Mouse (Mus musculus): ENCODE measurements around the gene Gramd1b. TPM values are rescaled to one million over a fixed set of nuclear protein-coding genes. Genes with fewer than 3 reads are reported as not detected.

The Gramd1b gene
- polyA plus RNA-seq, 1 experiment from 2014 or later, result 1.2 TPM

GRCm38 (mm10) chr9:40568070-40568469 is 36.9 kb upstream of the Gramd1b start:
- Histone ChIP-seq H3K4me1 (ENCODE audit: insufficient read depth) (no peaks in the 10 kb centered on the region), H3K27ac (ENCODE audit: low read depth) (no peak overlapping the region), H3K27me3 (ENCODE audit: insufficient read depth, low read length) (no peaks in the 10 kb centered on the region), H3K4me3 (ENCODE audit: low read depth, low read length) (no peak overlapping the region), H3K9me3 (ENCODE audit: low read length) (no peaks in the 10 kb centered on the region), H3K9ac (replicated peaks) (no peak overlapping the region), H3K4me2 (ENCODE audit: low read depth, low read length) (no peak overlapping the region), H3K36me3 (replicated peaks; ENCODE audit: insufficient read depth, low read length) (no peaks in the 10 kb centered on the region)
- 73% methylated on average over 8 of the region's 8 CpGs for WGBS (ENCODE audit: insufficient replicate concordance)
- DNase-seq (no peak), ATAC-seq (no peak)
- TF ChIP-seq CTCF (IDR thresholded peaks at IDR 0.05; ENCODE audit: low read depth) (no peak), EP300 (IDR thresholded peaks at IDR 0.05; ENCODE audit: low read depth) (no peak)

GRCm38 (mm10) chr9:40563750-40564149 is 32.6 kb upstream of the Gramd1b start:
- H3K9ac ChIP-seq (replicated peaks), result no peak overlapping the region
- H3K27me3 ChIP-seq (ENCODE audit: insufficient read depth, low read length), result no peaks in the 10 kb centered on the region
- no peaks in the 10 kb centered on the region for H3K36me3 ChIP-seq (replicated peaks; ENCODE audit: insufficient read depth, low read length)
- H3K4me1 ChIP-seq (ENCODE audit: insufficient read depth), result no peaks in the 10 kb centered on the region
- H3K9me3 ChIP-seq (ENCODE audit: low read length), result no peaks in the 10 kb centered on the region
- no peak overlapping the region for H3K4me3 ChIP-seq (ENCODE audit: low read depth, low read length)
- H3K4me2 ChIP-seq (ENCODE audit: low read depth, low read length), result no peak overlapping the region
- TF ChIP-seq CTCF (IDR thresholded peaks at IDR 0.05; ENCODE audit: low read depth) (no peak), EP300 (IDR thresholded peaks at IDR 0.05; ENCODE audit: low read depth) (no peak)
- ATAC-seq (no peak), DNase-seq (no peak)
- no peak overlapping the region for H3K27ac ChIP-seq (ENCODE audit: low read depth)

- Histone ChIP-seq H3K9ac (replicated peaks) (no peak overlapping the region), H3K4me3 (ENCODE audit: low read depth, low read length) (no peak overlapping the region), H3K4me1 (ENCODE audit: insufficient read depth) (no peaks in the 10 kb centered on the region), H3K4me2 (ENCODE audit: low read depth, low read length) (no peak overlapping the region), H3K27ac (ENCODE audit: low read depth) (no peak overlapping the region), H3K9me3 (ENCODE audit: low read length) (no peaks in the 10 kb centered on the region), H3K36me3 (replicated peaks; ENCODE audit: insufficient read depth, low read length) (no peaks in the 10 kb centered on the region), H3K27me3 (ENCODE audit: insufficient read depth, low read length) (no peaks in the 10 kb centered on the region)
- no peak for ATAC-seq
- DNase-seq, result no peak
- TF ChIP-seq EP300 (IDR thresholded peaks at IDR 0.05; ENCODE audit: low read depth), result no peak
- no peak for TF ChIP-seq CTCF (IDR thresholded peaks at IDR 0.05; ENCODE audit: low read depth)
- 70% methylated on average over 7 of the region's 7 CpGs for WGBS (ENCODE audit: insufficient replicate concordance)
Measured at GRCm38 (mm10) chr9:40559646-40560045, 28.5 kb upstream of the Gramd1b start.

- H3K27me3 ChIP-seq (ENCODE audit: insufficient read depth, low read length), result no peaks in the 10 kb centered on the region
- no peaks in the 10 kb centered on the region for H3K4me1 ChIP-seq (ENCODE audit: insufficient read depth)
- ATAC-seq (no peak), DNase-seq (no peak)
- TF ChIP-seq EP300 (IDR thresholded peaks at IDR 0.05; ENCODE audit: low read depth), result no peak
- TF ChIP-seq CTCF (IDR thresholded peaks at IDR 0.05; ENCODE audit: low read depth), result no peak
- no peak overlapping the region for H3K4me2 ChIP-seq (ENCODE audit: low read depth, low read length)
- H3K9me3 ChIP-seq (ENCODE audit: low read length), result no peaks in the 10 kb centered on the region
- 78% methylated on average over 5 of the region's 5 CpGs for WGBS (ENCODE audit: insufficient replicate concordance)
- no peaks in the 10 kb centered on the region for H3K36me3 ChIP-seq (replicated peaks; ENCODE audit: insufficient read depth, low read length)
- no peak overlapping the region for H3K4me3 ChIP-seq (ENCODE audit: low read depth, low read length)
- no peak overlapping the region for H3K9ac ChIP-seq (replicated peaks)
- H3K27ac ChIP-seq (ENCODE audit: low read depth), result no peak overlapping the region
Measured at GRCm38 (mm10) chr9:40557796-40558195, 26.6 kb upstream of the Gramd1b start.

GRCm38 (mm10) chr9:40556396-40556795 is 25.2 kb upstream of the Gramd1b start:
- no peak for ATAC-seq
- Histone ChIP-seq H3K9me3 (ENCODE audit: low read length) (no peaks in the 10 kb centered on the region), H3K4me2 (ENCODE audit: low read depth, low read length) (no peak overlapping the region), H3K27ac (ENCODE audit: low read depth) (no peak overlapping the region), H3K4me3 (ENCODE audit: low read depth, low read length) (no peak overlapping the region), H3K4me1 (ENCODE audit: insufficient read depth) (no peaks in the 10 kb centered on the region), H3K27me3 (ENCODE audit: insufficient read depth, low read length) (no peaks in the 10 kb centered on the region), H3K36me3 (replicated peaks; ENCODE audit: insufficient read depth, low read length) (no peaks in the 10 kb centered on the region), H3K9ac (replicated peaks) (no peak overlapping the region)
- TF ChIP-seq EP300 (IDR thresholded peaks at IDR 0.05; ENCODE audit: low read depth) (no peak), CTCF (IDR thresholded peaks at IDR 0.05; ENCODE audit: low read depth) (no peak)
- 64% methylated on average over 4 of the region's 4 CpGs for WGBS (ENCODE audit: insufficient replicate concordance)
- DNase-seq, result no peak

- H3K36me3 ChIP-seq (replicated peaks; ENCODE audit: insufficient read depth, low read length), result no peaks in the 10 kb centered on the region
- ATAC-seq, result no peak
- no peaks in the 10 kb centered on the region for H3K27me3 ChIP-seq (ENCODE audit: insufficient read depth, low read length)
- no peak overlapping the region for H3K27ac ChIP-seq (ENCODE audit: low read depth)
- H3K4me1 ChIP-seq (ENCODE audit: insufficient read depth), result no peaks in the 10 kb centered on the region
- WGBS (ENCODE audit: insufficient replicate concordance), result 52% methylated on average over 5 of the region's 5 CpGs
- no peak overlapping the region for H3K9ac ChIP-seq (replicated peaks)
- DNase-seq, result no peak
- TF ChIP-seq CTCF (IDR thresholded peaks at IDR 0.05; ENCODE audit: low read depth) (no peak), EP300 (IDR thresholded peaks at IDR 0.05; ENCODE audit: low read depth) (no peak)
- no peaks in the 10 kb centered on the region for H3K9me3 ChIP-seq (ENCODE audit: low read length)
- no peak overlapping the region for H3K4me3 ChIP-seq (ENCODE audit: low read depth, low read length)
- H3K4me2 ChIP-seq (ENCODE audit: low read depth, low read length), result no peak overlapping the region
Measured at GRCm38 (mm10) chr9:40555243-40555642, 24.1 kb upstream of the Gramd1b start.

GRCm38 (mm10) chr9:40547876-40548275 is 16.7 kb upstream of the Gramd1b start:
- TF ChIP-seq EP300 (IDR thresholded peaks at IDR 0.05; ENCODE audit: low read depth) (no peak), CTCF (IDR thresholded peaks at IDR 0.05; ENCODE audit: low read depth) (no peak)
- no peak overlapping the region for H3K4me3 ChIP-seq (ENCODE audit: low read depth, low read length)
- no peak overlapping the region for H3K27ac ChIP-seq (ENCODE audit: low read depth)
- ATAC-seq (no peak), DNase-seq (no peak)
- no peak overlapping the region for H3K9ac ChIP-seq (replicated peaks)
- 0 out of 2 replicates have a peak, but pooled peaks cover 2% of the 10 kb centered on the region for H3K4me1 ChIP-seq (ENCODE audit: insufficient read depth)
- H3K9me3 ChIP-seq (ENCODE audit: low read length), result no peaks in the 10 kb centered on the region
- H3K27me3 ChIP-seq (ENCODE audit: insufficient read depth, low read length), result no peaks in the 10 kb centered on the region
- no peaks in the 10 kb centered on the region for H3K36me3 ChIP-seq (replicated peaks; ENCODE audit: insufficient read depth, low read length)
- no peak overlapping the region for H3K4me2 ChIP-seq (ENCODE audit: low read depth, low read length)
- WGBS (ENCODE audit: insufficient replicate concordance), result 55% methylated on average over 5 of the region's 5 CpGs
